Mouse (Mus musculus) yolk sac, embryonic 10.5 days (tissue): ENCODE data around the gene Mcl1.
"Not testable (repeated sequence)": the region's sequence is repeated elsewhere in the genome, so short reads cannot be mapped to it uniquely, and the experiment has no call there.

Source experiments
- DNase-seq: peaks from one replicate; pipeline ENCODE4 v3.0.0-alpha.2; 2017; ENCODE audit warnings: low spot score

Mcl1 gene

DNA sequence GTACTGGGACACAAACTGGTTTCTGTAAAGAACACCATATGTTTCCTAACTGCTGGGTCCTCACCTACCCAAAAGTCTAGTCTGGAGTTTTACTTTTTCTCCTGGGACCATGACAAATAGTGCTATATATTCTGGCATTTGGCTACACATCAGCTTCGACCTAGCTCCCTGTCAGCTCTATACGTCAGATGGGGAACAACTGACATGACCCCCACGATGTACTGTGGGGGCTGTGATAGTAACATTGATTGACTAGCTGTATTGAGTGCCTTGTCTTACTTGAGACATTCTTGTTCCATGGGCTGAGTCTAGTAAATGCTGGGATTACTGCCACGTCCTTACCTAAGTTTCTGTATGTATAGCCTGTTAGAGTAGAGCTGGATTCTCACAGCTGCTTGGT is 8.9 kb downstream of the Mcl1 start:
- DNase-seq = no peak

DNA sequence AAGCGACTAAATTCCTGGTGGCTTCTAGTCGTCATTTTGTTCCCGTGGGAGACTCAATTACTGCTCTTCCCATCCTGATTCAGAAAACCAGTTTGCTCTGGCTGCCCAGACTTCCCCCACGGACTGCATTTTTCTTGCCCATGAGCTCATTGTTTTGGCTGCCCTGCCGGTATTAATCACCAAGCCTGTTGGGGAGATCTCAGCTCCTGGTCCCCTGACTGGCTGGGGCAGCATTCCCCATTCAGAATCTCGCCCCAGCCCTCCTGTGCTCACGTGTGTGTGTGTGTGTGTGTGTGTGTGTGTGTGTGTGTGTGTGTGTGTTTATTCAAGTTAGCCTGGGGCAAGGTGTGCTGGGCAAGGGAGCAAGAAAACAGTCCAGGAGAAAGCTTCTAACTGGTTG is 9.4 kb downstream of the Mcl1 start:
- DNase-seq = peak; percentile 60

GRCm38 (mm10) chr3:95668589-95669308 is 10.2 kb downstream of the Mcl1 start:
- DNase-seq = no peak

GRCm38 (mm10) chr3:95669309-95669665 is 10.7 kb downstream of the Mcl1 start:
- DNase-seq = no peak

GRCm38 (mm10) chr3:95670419-95670818 is 11.8 kb downstream of the Mcl1 start:
- not testable (repeated sequence) for DNase-seq

- DNase-seq = no peak
Measured at GRCm38 (mm10) chr3:95671201-95671600, 12.6 kb downstream of the Mcl1 start.

DNA sequence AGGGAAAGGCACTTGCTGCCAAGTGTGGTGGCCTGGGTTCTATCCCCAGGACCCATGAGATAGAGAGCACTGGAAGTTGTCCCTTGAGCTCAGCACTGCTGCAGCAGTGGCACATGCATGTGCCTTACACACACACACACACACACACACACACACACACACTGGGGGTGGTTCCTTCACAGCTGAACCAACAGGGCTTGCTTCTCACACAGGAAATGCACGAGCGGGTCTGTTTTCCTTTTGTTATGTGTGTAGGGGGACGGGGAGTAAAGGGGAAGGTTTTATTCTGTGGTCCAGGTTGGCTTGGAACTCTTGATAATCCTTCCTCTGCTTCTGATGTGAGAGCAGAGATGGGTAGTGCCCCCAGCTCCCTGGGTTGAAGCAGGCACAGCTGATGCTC is 13.9 kb downstream of the Mcl1 start:
- no peak for DNase-seq

DNA sequence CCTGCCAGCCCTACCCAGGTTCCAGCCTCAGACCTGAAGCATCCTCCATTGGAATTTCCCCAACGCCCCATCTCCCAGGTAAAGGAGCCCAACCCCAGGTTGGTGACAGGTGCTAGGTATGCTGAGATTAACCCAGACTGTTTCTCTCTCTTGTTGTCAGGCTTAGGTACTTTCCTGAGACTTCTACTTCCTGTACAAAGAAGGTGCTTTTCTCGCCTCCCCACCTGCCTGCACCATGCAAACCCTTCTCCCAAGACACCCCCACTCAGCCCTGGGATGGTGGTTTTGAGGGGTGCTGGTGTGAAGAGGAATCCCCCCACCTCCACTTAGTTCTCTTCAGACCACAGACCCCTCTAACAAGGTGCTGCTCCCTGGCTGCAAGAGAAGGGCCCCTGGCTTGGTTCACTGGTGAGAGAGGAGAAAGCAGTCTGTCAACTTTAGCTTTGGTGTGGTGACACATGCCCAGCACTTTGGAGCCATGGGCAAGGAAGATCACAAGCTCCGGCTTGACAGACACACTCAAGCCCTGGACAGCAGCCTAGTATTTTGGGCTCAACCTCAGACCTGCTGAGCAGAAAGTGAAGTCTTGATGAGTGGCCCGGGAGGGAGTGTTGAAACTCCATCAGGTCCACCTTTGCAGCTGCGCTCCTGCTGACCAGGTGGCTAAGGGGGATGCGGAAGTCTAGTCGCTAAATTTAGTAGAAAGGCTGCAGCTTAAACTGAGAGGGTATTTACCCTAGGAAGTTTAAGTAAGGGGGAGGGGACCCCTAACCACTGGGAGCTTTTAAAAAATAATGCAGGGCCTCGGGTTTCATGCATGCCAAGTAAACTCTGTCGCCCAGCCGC is 14.5 kb downstream of the Mcl1 start:
- DNase-seq = no peak

DNA sequence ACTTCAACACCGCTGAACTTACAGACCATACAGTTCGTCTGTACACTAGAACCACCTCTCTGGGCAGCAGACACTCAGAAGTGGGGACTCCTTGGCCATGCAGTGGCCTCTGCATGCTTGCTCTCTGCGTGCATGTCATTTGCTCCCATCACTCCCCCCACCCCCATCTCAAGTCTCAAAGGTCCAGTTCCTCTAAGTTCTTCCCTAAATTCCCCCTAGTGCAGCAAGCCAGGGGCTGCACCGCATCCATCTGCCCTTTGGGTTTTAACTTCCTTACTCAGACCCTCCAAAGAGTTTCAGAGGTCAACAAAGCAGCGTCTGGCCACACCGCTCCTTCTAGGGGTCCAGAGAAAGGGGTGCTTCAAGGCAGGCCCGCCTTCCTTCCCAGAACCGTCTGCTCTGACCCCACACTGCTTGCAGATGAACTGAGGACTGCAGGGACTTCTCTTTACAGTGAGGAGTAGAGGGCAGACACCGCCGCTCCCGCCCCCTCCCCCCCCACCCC is 15.2 kb downstream of the Mcl1 start:
- peak; percentile 44 for DNase-seq

DNA sequence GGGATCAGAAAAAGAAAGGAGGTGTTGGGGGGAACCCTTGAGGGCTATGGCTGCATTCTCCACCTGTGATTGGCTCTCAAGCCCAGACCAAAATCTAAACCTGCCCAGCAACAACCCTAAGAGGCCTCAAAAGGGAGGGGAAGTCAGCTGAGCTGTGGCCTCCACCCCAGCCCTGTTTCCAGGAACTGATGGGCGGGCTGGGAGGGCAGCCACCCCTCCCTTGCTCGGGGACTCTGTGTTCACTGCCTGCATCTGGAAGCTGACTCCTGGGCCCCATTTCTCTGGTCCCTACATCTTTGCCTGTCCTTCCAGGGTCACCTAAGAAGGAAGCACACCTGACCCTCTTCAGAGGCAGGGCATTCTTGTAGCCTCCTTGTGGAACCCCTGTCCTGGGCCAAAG is 15.6 kb downstream of the Mcl1 start:
- peak; percentile 89 for DNase-seq

DNA sequence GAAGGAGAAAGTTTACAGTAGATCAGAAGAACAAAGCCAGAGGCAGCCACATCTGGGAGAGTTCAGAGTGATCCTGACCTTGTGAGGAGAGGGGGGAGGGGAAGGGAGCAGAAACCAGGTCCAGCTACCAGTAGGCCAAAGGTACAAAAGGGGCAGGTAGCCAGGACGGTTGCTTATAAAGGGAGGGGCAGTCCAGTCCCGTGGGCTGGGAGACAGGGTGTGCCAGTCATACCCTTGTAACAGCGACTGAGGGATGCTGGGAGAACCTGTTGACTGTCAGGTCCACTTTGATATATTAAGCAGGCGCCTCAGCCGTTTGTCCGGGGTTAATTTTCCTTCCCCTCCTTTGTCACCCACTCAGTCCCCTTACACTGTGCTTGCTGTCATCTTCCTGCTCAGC is 16.2 kb downstream of the Mcl1 start:
- peak; percentile 89 for DNase-seq

DNA sequence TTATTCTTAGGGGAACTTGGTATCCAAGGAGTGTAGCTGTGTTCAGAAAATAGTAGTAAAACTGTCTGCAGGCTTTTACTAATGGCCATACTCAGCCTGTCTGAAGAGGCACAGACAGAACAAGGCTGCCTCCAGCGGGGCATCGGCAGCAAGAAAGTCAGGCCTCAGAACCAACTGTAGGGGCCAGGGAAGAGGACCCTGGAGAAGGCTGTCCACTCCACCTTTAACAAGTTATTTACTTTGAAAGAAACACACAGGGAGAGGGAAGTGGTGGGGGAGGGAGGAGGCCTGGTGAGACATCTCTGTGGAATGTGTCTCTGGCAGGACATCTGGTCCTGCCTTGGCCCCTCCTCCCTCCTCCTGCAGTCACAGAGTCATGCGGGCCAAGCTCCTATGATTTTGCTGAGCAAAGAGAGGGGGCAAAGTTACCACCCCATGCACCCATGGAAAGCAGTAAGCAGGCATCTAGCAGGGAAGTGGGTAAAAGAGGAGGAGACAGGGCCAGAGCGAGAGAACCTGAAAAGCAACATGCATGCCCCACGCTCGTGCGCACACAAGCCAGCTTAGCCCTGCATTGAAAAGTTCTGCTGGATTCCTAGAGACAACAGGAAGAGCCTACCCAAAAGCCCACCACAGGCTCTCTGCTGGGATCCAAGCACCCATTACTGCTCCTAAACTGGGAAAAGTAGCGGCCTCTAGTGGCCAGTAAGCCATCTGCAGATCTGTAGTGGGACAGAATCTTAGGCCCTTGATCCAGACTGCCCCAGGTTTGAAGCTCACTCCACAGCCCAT is 16.9 kb downstream of the Mcl1 start:
- peak; percentile 93 for DNase-seq

DNA sequence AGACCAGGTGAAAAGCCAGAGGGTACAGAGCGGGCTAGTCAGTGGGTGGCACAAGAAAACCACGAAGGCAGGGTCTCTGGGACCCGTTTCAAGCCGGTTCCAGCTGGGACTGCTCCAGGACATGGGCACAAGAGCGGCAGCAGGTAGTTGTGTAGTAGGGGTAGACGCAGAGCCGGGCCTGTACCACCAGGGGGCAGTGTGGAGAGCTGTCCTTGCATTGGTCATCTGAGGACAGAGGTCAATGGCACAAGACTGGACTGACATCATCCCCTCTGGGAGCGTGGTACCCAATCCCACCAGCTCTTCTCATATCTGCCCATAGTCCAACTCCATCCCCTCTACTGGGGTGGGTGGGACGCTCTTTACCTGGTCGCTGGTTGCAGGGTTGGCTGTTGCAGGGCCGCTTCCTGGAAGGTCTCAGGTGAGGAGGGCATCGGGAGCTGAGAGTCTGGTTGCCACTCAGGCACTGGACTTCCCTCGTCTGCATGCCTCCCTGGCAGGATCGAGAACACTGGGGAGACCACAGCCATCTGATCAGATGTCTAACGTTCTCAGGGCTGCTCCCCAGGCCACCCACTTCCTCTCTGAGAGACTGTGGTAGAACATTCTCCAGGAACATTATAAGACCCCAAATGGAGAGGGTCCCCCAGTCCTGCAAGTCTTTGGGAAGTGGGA is 18.3 kb downstream of the Mcl1 start:
- peak; percentile 78 for DNase-seq

DNA sequence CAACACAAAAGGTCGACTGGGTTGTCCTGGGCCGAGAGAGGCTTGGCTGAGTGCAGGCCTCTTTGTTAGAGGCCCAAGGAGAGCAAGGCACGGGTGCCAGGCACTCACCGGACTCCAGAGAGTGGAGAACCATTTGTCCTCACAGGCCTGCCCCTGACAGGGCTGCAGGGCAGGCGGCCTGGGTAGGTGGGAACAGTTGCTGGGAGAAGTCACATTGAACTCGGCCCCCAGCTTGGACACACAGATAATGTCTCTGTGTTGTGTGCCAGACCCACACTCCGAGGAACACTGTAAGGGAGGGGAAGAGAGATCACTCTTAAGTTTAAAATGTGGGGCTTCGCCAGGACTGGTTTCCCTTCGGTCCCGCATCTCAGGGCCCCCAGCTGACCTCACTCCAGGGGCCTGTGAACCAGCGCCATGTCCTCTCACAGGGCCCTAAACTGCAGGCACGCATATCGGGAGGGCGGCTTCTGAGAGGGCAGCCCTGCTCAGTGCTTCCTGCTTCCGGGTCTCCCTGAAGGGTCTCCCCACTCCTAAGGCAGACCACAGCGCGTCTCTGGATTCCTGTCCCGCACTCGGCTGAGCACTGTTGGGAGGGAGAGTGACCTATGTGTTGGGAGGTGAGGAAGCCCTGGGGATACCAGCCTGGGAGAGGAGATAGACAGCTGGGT is 19.0 kb downstream of the Mcl1 start:
- DNase-seq = no peak

GRCm38 (mm10) chr3:95679551-95679950 is 21.0 kb downstream of the Mcl1 start:
- DNase-seq = no peak

- DNase-seq = no peak
Measured at GRCm38 (mm10) chr3:95680673-95681072, 22.1 kb downstream of the Mcl1 start.

GRCm38 (mm10) chr3:95681365-95681764 is 22.8 kb downstream of the Mcl1 start:
- no peak for DNase-seq

- no peak for DNase-seq
Measured at GRCm38 (mm10) chr3:95682878-95683277, 24.3 kb downstream of the Mcl1 start.

DNA sequence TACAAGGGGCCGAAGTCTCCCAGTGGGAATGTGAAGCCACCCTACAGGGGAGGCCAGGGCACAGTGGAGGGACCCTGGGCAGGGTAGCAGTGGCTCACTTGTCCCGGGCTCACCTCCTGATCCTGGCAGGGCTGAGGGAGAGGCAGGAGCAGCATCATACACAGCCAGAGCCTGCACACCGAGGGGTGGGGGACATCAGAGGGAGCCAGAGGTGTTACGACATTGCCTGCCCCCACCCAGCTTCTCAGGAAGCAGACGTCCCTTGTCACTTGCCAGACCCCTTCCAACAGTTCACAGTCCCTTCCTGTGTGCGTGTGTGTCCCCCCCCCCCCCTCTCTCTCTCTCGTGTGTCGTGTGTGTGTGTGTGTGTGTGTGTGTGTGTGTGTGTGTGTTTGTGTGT is 26.3 kb downstream of the Mcl1 start:
- DNase-seq = no peak

DNA sequence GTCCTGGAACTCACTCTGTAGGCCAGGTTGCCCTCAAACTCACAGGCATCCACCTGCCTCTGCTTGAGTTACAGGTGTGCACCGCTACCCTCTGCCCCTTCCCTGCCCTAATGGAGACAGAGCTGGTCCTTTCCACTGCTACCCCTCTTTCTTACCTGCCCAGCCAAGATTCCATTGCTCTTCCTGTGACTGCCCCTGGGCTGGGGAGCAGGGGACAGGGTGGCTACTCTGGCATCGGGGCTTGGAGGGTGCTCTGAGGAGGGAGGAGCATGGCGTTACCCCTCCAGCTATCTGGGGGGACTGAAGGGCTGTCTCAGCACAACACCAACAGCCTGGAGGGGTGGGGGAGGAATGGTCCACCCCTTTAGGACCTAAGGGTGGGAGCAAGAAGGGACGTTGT is 26.7 kb downstream of the Mcl1 start:
- no peak for DNase-seq

DNA sequence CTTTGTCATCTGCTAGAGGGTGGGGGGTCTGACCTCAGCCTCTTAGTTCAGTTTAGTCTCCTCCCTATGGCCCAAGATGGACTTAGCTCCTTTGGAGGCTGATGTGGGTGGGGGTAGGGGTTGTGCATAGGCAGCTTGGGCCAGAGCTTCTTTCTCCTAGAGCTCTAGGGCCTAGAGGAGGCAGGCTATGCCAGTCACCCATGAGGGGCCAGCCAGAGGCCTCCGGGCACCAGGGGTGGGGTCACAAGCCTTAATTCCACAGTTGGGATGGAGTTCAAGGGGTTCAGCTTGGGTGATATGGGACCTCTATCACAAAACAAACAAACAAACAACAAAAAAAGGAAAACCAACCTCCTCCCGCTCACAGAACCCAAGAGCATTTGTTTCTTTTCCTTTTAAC is 27.1 kb downstream of the Mcl1 start:
- DNase-seq = no peak
